Mouse (Mus musculus) 3T3-L1 (cell line): ENCODE data around the gene Slc9a4.
"Not testable (repeated sequence)": the region's sequence is repeated elsewhere in the genome, so short reads cannot be mapped to it uniquely, and the experiment has no call there.

Experiments used
- DNase-seq: peaks from one replicate; pipeline ENCODE4 v3.0.0-alpha.2; 2015; ENCODE audit warnings: low read depth, low spot score

The Slc9a4 gene

GRCm38 (mm10) chr1:40648234-40648633 lies 68.4 kb downstream of the Slc9a4 start:
- DNase-seq: no peak

- DNase-seq: peak; percentile 45
These were observed 71.1 kb downstream of the Slc9a4 start for GRCm38 (mm10) chr1:40650803-40651497.

- DNase-seq: no peak
These were observed 77.2 kb downstream of the Slc9a4 start for GRCm38 (mm10) chr1:40657035-40657434.

GRCm38 (mm10) chr1:40657978-40658496 lies 78.2 kb downstream of the Slc9a4 start:
- DNase-seq: peak; percentile 89

- no peak for DNase-seq
These were observed 79.1 kb downstream of the Slc9a4 start for GRCm38 (mm10) chr1:40659017-40659416.

- DNase-seq: no peak
These were observed 79.6 kb downstream of the Slc9a4 start for GRCm38 (mm10) chr1:40659496-40659895.

- no peak for DNase-seq
These were observed 81.0 kb downstream of the Slc9a4 start for GRCm38 (mm10) chr1:40660838-40661237.

- DNase-seq: no peak
These were observed 85.8 kb downstream of the Slc9a4 start for GRCm38 (mm10) chr1:40665401-40666370.

GRCm38 (mm10) chr1:40667442-40667841 lies 87.6 kb downstream of the Slc9a4 start:
- DNase-seq: not testable (repeated sequence)

- DNase-seq: no peak
These were observed 90.1 kb downstream of the Slc9a4 start for GRCm38 (mm10) chr1:40670025-40670424.

- no peak for DNase-seq
These were observed 91.6 kb downstream of the Slc9a4 start for GRCm38 (mm10) chr1:40671490-40671889.

- DNase-seq: peak; percentile 4
These were observed 97.4 kb downstream of the Slc9a4 start for GRCm38 (mm10) chr1:40677306-40677705.
